24 mouse cellular contexts compared by ENCODE assay signal in genomic region chr16:8585056-8585455, GRCm38 (mm10). TPM values are rescaled to one million over a fixed set of nuclear protein-coding genes. Genes with fewer than 3 reads are reported as not detected.
DNase-seq lines count a peak whose midpoint lies in the region; ATAC-seq and TF ChIP-seq lines count a peak whose summit lies in the region.
"Had no signal": no experiment of that assay in that cellular context is flagged by ENCODE, and none has a peak within 500 bp of the region (broad histone marks: within the 10 kb centered on the region; RNA-seq: fewer than 3 reads in every experiment).

No protein-coding gene starts in this region.

- in situ Hi-C loops in Patski (cut with MboI; ENCODE audit: low pct_unique_long_range_greater_than_20kb), result no loop called here

- H3K27me3 ChIP-seq in Patski, result no peaks in the 10 kb centered on the region
- H3K27me3 ChIP-seq: embryonic facial prominence, embryonic 12.5 days; embryonic facial prominence, embryonic 15.5 days; forebrain, embryonic 13.5 days; hindbrain, embryonic 13.5 days; intestine, embryonic 15.5 days had no signal

- CTCF ChIA-PET in Patski (lab: Charles Lee), result interaction anchor here (1.1 to 1.3 kb wide), 2 partner anchors 13 to 86 kb away, joined by 3 to 4 read pairs; no protein-coding TSS in a partner anchor

- peak; percentile 21 to 24 for DNase-seq in adrenal gland, postnatal 36 days
- DNase-seq in adrenal gland, postnatal 14 days, result no peak
- peak; percentile 42 for DNase-seq in testis, postnatal 14 days (ENCODE audit: low spot score)
- DNase-seq in testis, postnatal 10 days (ENCODE audit: low spot score), result no peak
- peak; percentile 48 for DNase-seq in Patski (ENCODE audit: low read depth, low spot score)
- no peak for DNase-seq in heart, postnatal 14 days
- DNase-seq in right cerebral cortex, postnatal 14 days, result no peak
- DNase-seq: adrenal gland, postnatal 10 days; B cell, adult 2 months; cerebellum, adult 18-20 months; cerebellum, adult 9-10 months; cerebellum, postnatal 14 days; gastrocnemius, adult 2 months; gastrocnemius, postnatal 14 days; heart, postnatal 36 days; kidney, adult 18-20 months had no signal

- intact Hi-C loops in heart, postnatal 14 days (cut with DNase I), result no loop called here

- peak; percentile 76 for ATAC-seq in Patski
- ATAC-seq in megakaryocyte-erythroid progenitor cell, adult 5-6 weeks (replicated peaks; ENCODE audit: low FRiP score, low TSS enrichment, poor library complexity, severe bottlenecking), result 0 out of 2 replicates have a peak, but pooled peaks have one; percentile 23
- ATAC-seq: forebrain, embryonic 13.5 days; forebrain, embryonic 16.5 days; hindbrain, embryonic 16.5 days; intestine, embryonic 15.5 days had no signal

- POLR2A ChIA-PET in Patski (lab: Charles Lee), result interaction anchor here (1.3 kb wide), 1 partner anchor 70 kb away, joined by 3 read pairs; no protein-coding TSS in a partner anchor

- TF ChIP-seq CTCF in Patski (IDR thresholded peaks at IDR 0.05), result no peak

RNA-seq across cellular contexts. Expression of gene Pmm2, which starts 52.4 kb away (rescaled TPM):
- 10 to 100 TPM; 44.2 to 50.2 TPM for total RNA-seq in adrenal gland, postnatal 36 days (2021)
- total RNA-seq in adrenal gland, postnatal 14 days (2021), result 74.6 and 75.4 TPM in 2 replicates
- 48.5 TPM for polyA plus RNA-seq in Patski (2021)
- 54.8 and 74.7 TPM in 2 replicates for total RNA-seq in megakaryocyte-erythroid progenitor cell, adult 5-6 weeks (2014; fragmentation: Nextera tagmentation)
- total RNA-seq in megakaryocyte-erythroid progenitor cell, adult 5-6 weeks (2017), result 51.1 and 56.8 TPM in 2 replicates
- 10 to 100 TPM; 30.0 to 32.2 TPM for total RNA-seq in heart, postnatal 14 days (2021)

RNA-seq across cellular contexts. Expression of gene Tmem186, which starts 52.5 kb away (rescaled TPM):
- 10 to 100 TPM; 17.1 to 21.1 TPM for total RNA-seq in adrenal gland, postnatal 36 days (2021)
- total RNA-seq in adrenal gland, postnatal 14 days (2021), result 22.9 and 23.8 TPM in 2 replicates
- polyA plus RNA-seq in Patski (2021), result 12.6 TPM
- 17.2 and 18.1 TPM in 2 replicates for total RNA-seq in megakaryocyte-erythroid progenitor cell, adult 5-6 weeks (2014; fragmentation: Nextera tagmentation)
- 12.5 and 22.9 TPM in 2 replicates for total RNA-seq in megakaryocyte-erythroid progenitor cell, adult 5-6 weeks (2017)
- 10 to 100 TPM; 15.5 to 15.6 TPM for total RNA-seq in heart, postnatal 14 days (2021)

Comparison
In these comparisons a context has a peak if more than half of its experiments do, and no peak if none do; other contexts are left out.
1. DNase-seq: peak in adrenal gland, postnatal 36 days (2 of 2), testis, postnatal 14 days (single experiment) and Patski (single experiment); none in adrenal gland, postnatal 14 days (single experiment), testis, postnatal 10 days (single experiment), heart, postnatal 14 days (0 of 2) and right cerebral cortex, postnatal 14 days (single experiment).